Mouse (Mus musculus) heart, embryonic 13.5 days (tissue): ENCODE measurements around the gene Rpl3. TPM values are rescaled to one million over a fixed set of nuclear protein-coding genes. Genes with fewer than 3 reads are reported as not detected.

Experiments
- ATAC-seq: fragments of 200-750 bp; cut with Nextera tagmentation; 2 replicates; pipeline ENCODE4 v1.8.0; 2017; ENCODE audit warnings: moderate TSS enrichment; ENCODE audit not compliant: insufficient number of reproducible peaks, low FRiP score, low TSS enrichment; ENCODE audit errors: extremely low read depth
- H3K27ac ChIP-seq: fragments of 300-500 bp; sonication (generic); replicated peaks from 2 replicates; pipeline ENCODE4 v1.5.1; 2015; ENCODE audit warnings: moderate library complexity, mild to moderate bottlenecking, inconsistent platforms
- H3K27me3 ChIP-seq: fragments of 300-500 bp; sonication (generic); replicated peaks from 2 replicates; pipeline ENCODE4 v1.6.1; 2015; ENCODE audit warnings: mild to moderate bottlenecking, inconsistent platforms
- H3K36me3 ChIP-seq: fragments of 300-500 bp; sonication (generic); 2 replicates; pipeline ENCODE4 v1.6.1; 2015; ENCODE audit warnings: mild to moderate bottlenecking, inconsistent platforms
- H3K4me1 ChIP-seq: fragments of 300-500 bp; sonication (generic); 2 replicates; pipeline ENCODE4 v1.6.1; 2015; ENCODE audit warnings: inconsistent platforms
- H3K4me2 ChIP-seq: fragments of 300-500 bp; sonication (generic); 2 replicates; pipeline ENCODE4 v1.6.1; 2015; ENCODE audit warnings: inconsistent platforms, mild to moderate bottlenecking, moderate library complexity
- H3K4me3 ChIP-seq: fragments of 300-500 bp; sonication (generic); 2 replicates; pipeline ENCODE4 v1.5.1; 2015; ENCODE audit warnings: moderate library complexity, mild to moderate bottlenecking, inconsistent platforms
- H3K9ac ChIP-seq: fragments of 300-500 bp; sonication (generic); 2 replicates; pipeline ENCODE4 v1.6.1; 2015; ENCODE audit warnings: inconsistent platforms, mild to moderate bottlenecking, moderate library complexity
- H3K9me3 ChIP-seq: fragments of 300-500 bp; sonication (generic); 2 replicates; pipeline ENCODE4 v1.6.1; 2016; ENCODE audit warnings: inconsistent platforms
- WGBS: fragments of 180-500 bp; shearing (Covaris S2); methylation state at CpG from one replicate; pipeline ENCODE4 v1.1.7; 2015; ENCODE audit warnings: mixed read lengths; 5-methylcytosine and 5-hydroxymethylcytosine counted together
- polyA plus RNA-seq: library from polyadenylated mRNA; unstranded; fragments of >200 nt; fragmentation: Nextera tagmentation; extraction: Ambion mirVana; gene quantifications from 2 replicates; pipeline ENCODE4 v1.2.1, GENCODE M21; 2015

Gene Rpl3
- polyA plus RNA-seq, result 603 and 677 TPM in 2 replicates

- Histone ChIP-seq H3K4me3 (peak within 1 kb of the TSS; percentile 77), H3K27ac (no peak within 1 kb of the TSS), H3K9ac (peak within 1 kb of the TSS; percentile 85), H3K9me3 (no peaks in the 10 kb centered on the region), H3K4me2 (peak within 1 kb of the TSS; percentile 95), H3K4me1 (peaks cover 20% of the 10 kb centered on the region), H3K36me3 (no peaks in the 10 kb centered on the region), H3K27me3 (peaks cover 59% of the 10 kb centered on the region)
- ATAC-seq, result peak; percentile 51
- under 1% methylated on average over 85 of the region's 86 CpGs for WGBS
Observed at GRCm38 (mm10) chr15:80091121-80091955, at the start of gene Rpl3, which contains the start of gene Syngr1. TSS of gene Rpl3 (minus strand) at chr15:80091868. TSS of gene Syngr1 (plus strand) at chr15:80091334.

GRCm38 (mm10) chr15:80140878-80141277 is 49.2 kb upstream of the Rpl3 start:
- Histone ChIP-seq H3K4me1 (peaks cover 49% of the 10 kb centered on the region), H3K27ac (no peak overlapping the region), H3K4me2 (no peak overlapping the region), H3K36me3 (peaks cover 59% of the 10 kb centered on the region), H3K27me3 (no peaks in the 10 kb centered on the region), H3K9ac (no peak overlapping the region), H3K4me3 (no peak overlapping the region), H3K9me3 (no peaks in the 10 kb centered on the region)
- WGBS, result 93% methylated on average over 3 of the region's 3 CpGs
- no peak for ATAC-seq

GRCm38 (mm10) chr15:80140302-80140701 is 48.6 kb upstream of the Rpl3 start:
- H3K27me3 ChIP-seq, result no peaks in the 10 kb centered on the region
- no peak overlapping the region for H3K4me3 ChIP-seq
- no peaks in the 10 kb centered on the region for H3K9me3 ChIP-seq
- H3K4me2 ChIP-seq, result no peak overlapping the region
- peaks cover 49% of the 10 kb centered on the region for H3K4me1 ChIP-seq
- no peak overlapping the region for H3K27ac ChIP-seq
- WGBS, result 90% methylated on average over 2 of the region's 2 CpGs
- ATAC-seq, result no peak
- H3K36me3 ChIP-seq, result peaks cover 60% of the 10 kb centered on the region
- H3K9ac ChIP-seq, result no peak overlapping the region

GRCm38 (mm10) chr15:80137945-80138791 is 46.5 kb upstream of the Rpl3 start:
- Histone ChIP-seq H3K4me1 (peaks cover 64% of the 10 kb centered on the region), H3K9ac (0 out of 2 replicates have a peak overlapping the region, but pooled peaks have one; percentile 1), H3K27ac (peak overlapping the region; percentile 20), H3K4me2 (no peak overlapping the region), H3K36me3 (peaks cover 42% of the 10 kb centered on the region), H3K9me3 (no peaks in the 10 kb centered on the region), H3K4me3 (no peak overlapping the region), H3K27me3 (no peaks in the 10 kb centered on the region)
- ATAC-seq, result no peak
- 62% methylated on average over 17 of the region's 17 CpGs for WGBS

GRCm38 (mm10) chr15:80136645-80137044 is 45.0 kb upstream of the Rpl3 start:
- peaks cover 69% of the 10 kb centered on the region for H3K4me1 ChIP-seq
- ATAC-seq, result no peak
- peaks cover 27% of the 10 kb centered on the region for H3K36me3 ChIP-seq
- peak overlapping the region; percentile 5; the same call in 1 of the 2 replicates for H3K9ac ChIP-seq
- no peak overlapping the region for H3K4me2 ChIP-seq
- no peaks in the 10 kb centered on the region for H3K27me3 ChIP-seq
- H3K27ac ChIP-seq, result peak overlapping the region; percentile 17
- no peaks in the 10 kb centered on the region for H3K9me3 ChIP-seq
- H3K4me3 ChIP-seq, result no peak overlapping the region
- WGBS, result 91% methylated on average over 3 of the region's 3 CpGs

DNA sequence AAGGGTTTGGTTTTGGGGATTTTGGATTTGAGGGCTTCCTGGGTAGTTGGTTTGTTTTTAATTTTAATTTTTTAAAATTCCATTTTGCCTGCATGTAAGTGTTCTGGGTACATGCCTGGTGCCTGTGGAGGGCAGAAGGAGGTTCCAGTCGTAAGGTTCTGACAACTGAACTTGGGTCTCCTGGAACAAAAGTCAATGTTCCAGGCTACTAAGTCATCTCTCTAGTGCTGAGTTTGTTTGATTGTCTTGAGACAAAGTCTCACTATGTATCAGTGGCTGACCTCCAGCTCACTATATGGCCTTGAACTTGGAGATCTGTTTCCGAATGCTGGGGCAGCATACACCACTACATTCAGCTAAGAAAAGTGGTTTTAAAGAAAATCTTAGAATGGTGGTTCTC is 43.8 kb upstream of the Rpl3 start:
- no peak for ATAC-seq
- H3K4me1 ChIP-seq, result peaks cover 62% of the 10 kb centered on the region
- no peak overlapping the region for H3K4me2 ChIP-seq
- H3K4me3 ChIP-seq, result no peak overlapping the region
- 0 out of 2 replicates have a peak overlapping the region, but pooled peaks have one; percentile 94 for H3K9ac ChIP-seq
- no peaks in the 10 kb centered on the region for H3K9me3 ChIP-seq
- peak overlapping the region; percentile 24; the same call in 1 of the 2 replicates for H3K27ac ChIP-seq
- peaks cover 16% of the 10 kb centered on the region for H3K36me3 ChIP-seq
- 84% methylated on average over 2 of the region's 2 CpGs for WGBS
- H3K27me3 ChIP-seq, result no peaks in the 10 kb centered on the region

GRCm38 (mm10) chr15:80134450-80134847 is 42.8 kb upstream of the Rpl3 start:
- Histone ChIP-seq H3K9ac (peak overlapping the region; percentile 94), H3K4me3 (peak overlapping the region; percentile 80), H3K27ac (peak overlapping the region; percentile 100), H3K4me2 (peak overlapping the region; percentile 98), H3K27me3 (no peaks in the 10 kb centered on the region), H3K4me1 (peaks cover 59% of the 10 kb centered on the region), H3K9me3 (no peaks in the 10 kb centered on the region), H3K36me3 (peaks cover 12% of the 10 kb centered on the region)
- 21% methylated on average over 9 of the region's 9 CpGs for WGBS
- ATAC-seq, result no peak

GRCm38 (mm10) chr15:80133682-80134449 is 42.2 kb upstream of the Rpl3 start:
- 8% methylated on average over 14 of the region's 14 CpGs for WGBS
- no peaks in the 10 kb centered on the region for H3K27me3 ChIP-seq
- peak overlapping the region; percentile 98 for H3K4me2 ChIP-seq
- peak overlapping the region; percentile 80 for H3K4me3 ChIP-seq
- ATAC-seq, result peak; percentile 26
- peak overlapping the region; percentile 100 for H3K27ac ChIP-seq
- H3K9ac ChIP-seq, result peak overlapping the region; percentile 94
- no peaks in the 10 kb centered on the region for H3K9me3 ChIP-seq
- H3K4me1 ChIP-seq, result peaks cover 56% of the 10 kb centered on the region
- peaks cover 12% of the 10 kb centered on the region for H3K36me3 ChIP-seq

DNA sequence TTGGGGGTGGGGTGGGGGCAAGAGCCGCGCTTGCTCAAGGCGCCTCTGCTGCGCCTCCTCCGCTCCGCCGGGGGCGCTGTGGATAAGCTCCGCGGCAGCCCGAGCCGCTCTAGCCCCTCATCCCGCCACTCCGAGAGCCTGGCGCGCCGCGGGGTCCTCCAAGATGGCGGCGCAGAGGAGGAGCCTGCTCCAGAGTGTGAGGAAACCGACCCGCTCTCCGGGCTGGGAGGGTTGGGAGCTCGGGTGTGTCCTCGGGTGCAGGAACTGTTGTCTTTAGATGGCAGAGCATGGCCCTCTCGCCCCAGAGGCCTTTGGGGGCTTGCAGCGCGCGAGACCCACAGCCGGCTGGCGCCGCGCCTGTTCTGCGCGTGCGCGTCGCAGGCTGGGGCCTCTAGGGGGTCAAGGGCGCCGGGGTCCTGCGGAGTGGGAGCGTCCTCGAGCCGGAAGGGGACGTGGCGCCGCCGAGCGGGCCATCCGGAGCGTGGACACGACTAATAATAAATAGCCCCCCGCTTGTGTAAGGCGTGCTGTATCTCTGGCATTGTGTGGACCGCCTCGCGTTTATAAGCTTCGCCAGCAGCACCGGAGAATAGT is 41.4 kb upstream of the Rpl3 start, which contains the start of gene Tab1:
Tab1 (plus strand) TSS at position 135 of the 594 bp plus-strand sequence.
- peak within 1 kb of the TSS; percentile 94 for H3K9ac ChIP-seq
- ATAC-seq, result peak; percentile 85
- H3K36me3 ChIP-seq, result peaks cover 12% of the 10 kb centered on the region
- H3K27ac ChIP-seq, result peak within 1 kb of the TSS; percentile 100
- H3K27me3 ChIP-seq, result no peaks in the 10 kb centered on the region
- peaks cover 48% of the 10 kb centered on the region for H3K4me1 ChIP-seq
- under 1% methylated on average over 57 of the region's 59 CpGs for WGBS
- H3K4me3 ChIP-seq, result peak within 1 kb of the TSS; percentile 80
- H3K4me2 ChIP-seq, result peak within 1 kb of the TSS; percentile 98
- H3K9me3 ChIP-seq, result no peaks in the 10 kb centered on the region

- Histone ChIP-seq H3K4me3 (peak overlapping the region; percentile 80), H3K9ac (peak overlapping the region; percentile 94), H3K4me1 (peaks cover 42% of the 10 kb centered on the region), H3K4me2 (peak overlapping the region; percentile 98), H3K27ac (peak overlapping the region; percentile 100), H3K9me3 (no peaks in the 10 kb centered on the region), H3K36me3 (peaks cover 11% of the 10 kb centered on the region), H3K27me3 (no peaks in the 10 kb centered on the region)
- WGBS, result 80% methylated on average over 9 of the region's 9 CpGs
- ATAC-seq, result no peak
Observed at GRCm38 (mm10) chr15:80132452-80132851, 40.8 kb upstream of the Rpl3 start.
